Mouse (Mus musculus): ENCODE results near the gene Gnat1. TPM values are rescaled to one million over a fixed set of nuclear protein-coding genes. Genes with fewer than 3 reads are reported as not detected.

Gene Gnat1
- polyA plus RNA-seq, 1 experiment from 2014 or later = 2.0 TPM

GRCm38 (mm10) chr9:107626158-107626843 lies 53.2 kb downstream of the Gnat1 start:
- WGBS = 23% methylated on average over 15 of the region's 15 CpGs
- peak; percentile 79 for DNase-seq

GRCm38 (mm10) chr9:107625351-107626128 lies 54.0 kb downstream of the Gnat1 start:
- H3K4me3 ChIP-seq (replicated peaks; ENCODE audit: low read depth, low read length) = no peak overlapping the region
- peak overlapping the region; percentile 85; the same call in 1 of the 2 replicates for H3K4me2 ChIP-seq (ENCODE audit: low read length)
- peak overlapping the region; percentile 56 for H3K9ac ChIP-seq (replicated peaks; ENCODE audit: low read length)
- peaks cover 20% of the 10 kb centered on the region for H3K36me3 ChIP-seq (ENCODE audit: control insufficient read depth, insufficient read depth, low read length)
- H3K4me1 ChIP-seq (ENCODE audit: control insufficient read depth, insufficient read depth, low read length) = peaks cover 53% of the 10 kb centered on the region
- WGBS = 88% methylated on average over 12 of the region's 12 CpGs
- no peaks in the 10 kb centered on the region for H3K9me3 ChIP-seq (ENCODE audit: control insufficient read depth, low read length)
- peak overlapping the region; percentile 99 for H3K27ac ChIP-seq (replicated peaks; ENCODE audit: low read depth, low read length)
- DNase-seq = no peak
- ATAC-seq (ENCODE audit: low FRiP score, low TSS enrichment) = no peak
- no peaks in the 10 kb centered on the region for H3K27me3 ChIP-seq (ENCODE audit: control insufficient read depth, insufficient read depth, low read length)

More at GRCm38 (mm10) chr9:107626158-107626843, 53.2 kb downstream of the Gnat1 start:
- Histone ChIP-seq H3K4me2 (ENCODE audit: low read length) (peak overlapping the region; percentile 85), H3K27ac (replicated peaks; ENCODE audit: low read depth, low read length) (peak overlapping the region; percentile 99), H3K36me3 (ENCODE audit: control insufficient read depth, insufficient read depth, low read length) (peaks cover 19% of the 10 kb centered on the region), H3K27me3 (ENCODE audit: control insufficient read depth, insufficient read depth, low read length) (no peaks in the 10 kb centered on the region), H3K9me3 (ENCODE audit: control insufficient read depth, low read length) (no peaks in the 10 kb centered on the region), H3K9ac (replicated peaks; ENCODE audit: low read length) (peak overlapping the region; percentile 56), H3K4me1 (ENCODE audit: control insufficient read depth, insufficient read depth, low read length) (peaks cover 61% of the 10 kb centered on the region), H3K4me3 (replicated peaks; ENCODE audit: low read depth, low read length) (peak overlapping the region; percentile 20)
- peak; percentile 7 for ATAC-seq (ENCODE audit: low FRiP score, low TSS enrichment)

GRCm38 (mm10) chr9:107624951-107625350 lies 54.6 kb downstream of the Gnat1 start:
- DNase-seq (no peak), ATAC-seq (ENCODE audit: low FRiP score, low TSS enrichment) (no peak)
- WGBS = 70% methylated on average over 3 of the region's 3 CpGs
- H3K9ac ChIP-seq (replicated peaks; ENCODE audit: low read length) = no peak overlapping the region
- H3K4me2 ChIP-seq (ENCODE audit: low read length) = no peak overlapping the region
- peaks cover 47% of the 10 kb centered on the region for H3K4me1 ChIP-seq (ENCODE audit: control insufficient read depth, insufficient read depth, low read length)
- H3K9me3 ChIP-seq (ENCODE audit: control insufficient read depth, low read length) = no peaks in the 10 kb centered on the region
- H3K4me3 ChIP-seq (replicated peaks; ENCODE audit: low read depth, low read length) = no peak overlapping the region
- H3K36me3 ChIP-seq (ENCODE audit: control insufficient read depth, insufficient read depth, low read length) = peaks cover 26% of the 10 kb centered on the region
- 0 out of 2 replicates have a peak overlapping the region, but pooled peaks have one; percentile 99 for H3K27ac ChIP-seq (replicated peaks; ENCODE audit: low read depth, low read length)
- H3K27me3 ChIP-seq (ENCODE audit: control insufficient read depth, insufficient read depth, low read length) = no peaks in the 10 kb centered on the region

GRCm38 (mm10) chr9:107624539-107624938 lies 55.0 kb downstream of the Gnat1 start:
- no peak overlapping the region for H3K9ac ChIP-seq (replicated peaks; ENCODE audit: low read length)

More at GRCm38 (mm10) chr9:107624539-107624938, 55.0 kb downstream of the Gnat1 start:
- Histone ChIP-seq H3K4me3 (replicated peaks; ENCODE audit: low read depth, low read length) (no peak overlapping the region), H3K27ac (replicated peaks; ENCODE audit: low read depth, low read length) (peak overlapping the region; percentile 99; the same call in 1 of the 2 replicates), H3K27me3 (ENCODE audit: control insufficient read depth, insufficient read depth, low read length) (no peaks in the 10 kb centered on the region), H3K4me2 (ENCODE audit: low read length) (no peak overlapping the region), H3K4me1 (ENCODE audit: control insufficient read depth, insufficient read depth, low read length) (peaks cover 43% of the 10 kb centered on the region), H3K9me3 (ENCODE audit: control insufficient read depth, low read length) (no peaks in the 10 kb centered on the region), H3K36me3 (ENCODE audit: control insufficient read depth, insufficient read depth, low read length) (peaks cover 30% of the 10 kb centered on the region)
- ATAC-seq (ENCODE audit: low FRiP score, low TSS enrichment) (no peak), DNase-seq (no peak)
- WGBS = 66% methylated on average over 5 of the region's 5 CpGs

Other genes starting within 250 kb of the Gnat1 start
- gene Tmem115, start 145.8 kb downstream of the Gnat1 start, polyA plus RNA-seq (2014; fragmentation: Nextera tagmentation; extraction: Ambion mirVana) = 50.9 and 51.7 TPM in 2 replicates
- 35.1 and 49.6 TPM in 2 replicates for gene Cyb561d2, start 137.5 kb downstream of the Gnat1 start, polyA plus RNA-seq (2014; fragmentation: Nextera tagmentation; extraction: Ambion mirVana)
- 69.4 and 75.7 TPM in 2 replicates for gene Nprl2, start 137.5 kb downstream of the Gnat1 start, polyA plus RNA-seq (2014; fragmentation: Nextera tagmentation; extraction: Ambion mirVana)
- 2.2 and 2.5 TPM in 2 replicates for gene Zmynd10, start 132.4 kb downstream of the Gnat1 start, polyA plus RNA-seq (2014; fragmentation: Nextera tagmentation; extraction: Ambion mirVana)
- 35.5 and 40.4 TPM in 2 replicates for gene Rassf1, start 128.2 kb downstream of the Gnat1 start, polyA plus RNA-seq (2014; fragmentation: Nextera tagmentation; extraction: Ambion mirVana)
- 119 and 120 TPM in 2 replicates for gene Tusc2, start 116.5 kb downstream of the Gnat1 start, polyA plus RNA-seq (2014; fragmentation: Nextera tagmentation; extraction: Ambion mirVana)
- gene Hyal2, start 111.8 kb downstream of the Gnat1 start, polyA plus RNA-seq (2014; fragmentation: Nextera tagmentation; extraction: Ambion mirVana) = 86.8 and 97.7 TPM in 2 replicates
- 3.4 and 4.9 TPM in 2 replicates for gene Hyal1, start 102.8 kb downstream of the Gnat1 start, polyA plus RNA-seq (2014; fragmentation: Nextera tagmentation; extraction: Ambion mirVana)
- gene Naa80, start 100.8 kb downstream of the Gnat1 start, polyA plus RNA-seq (2014; fragmentation: Nextera tagmentation; extraction: Ambion mirVana) = 14.1 and 18.2 TPM in 2 replicates
- 0.89 and 1.4 TPM in 2 replicates for gene Hyal3, start 98.9 kb downstream of the Gnat1 start, polyA plus RNA-seq (2014; fragmentation: Nextera tagmentation; extraction: Ambion mirVana)
- 14.5 and 15.7 TPM in 2 replicates for gene Ifrd2, start 92.1 kb downstream of the Gnat1 start, polyA plus RNA-seq (2014; fragmentation: Nextera tagmentation; extraction: Ambion mirVana)
- gene Sema3b, start 70.5 kb downstream of the Gnat1 start, polyA plus RNA-seq (2014; fragmentation: Nextera tagmentation; extraction: Ambion mirVana) = 1.5 and 3.2 TPM in 2 replicates
- gene Gnai2, start 44.3 kb downstream of the Gnat1 start, polyA plus RNA-seq (2014; fragmentation: Nextera tagmentation; extraction: Ambion mirVana) = 284 and 326 TPM in 2 replicates
- gene Slc38a3, start 10.2 kb downstream of the Gnat1 start, polyA plus RNA-seq (2014; fragmentation: Nextera tagmentation; extraction: Ambion mirVana) = 20.4 and 31.9 TPM in 2 replicates
- gene Sema3f, start 30.8 kb upstream of the Gnat1 start, polyA plus RNA-seq (2014; fragmentation: Nextera tagmentation; extraction: Ambion mirVana) = 34.0 and 37.0 TPM in 2 replicates
- 190 and 241 TPM in 2 replicates for gene Rbm5, start 91.3 kb upstream of the Gnat1 start, polyA plus RNA-seq (2014; fragmentation: Nextera tagmentation; extraction: Ambion mirVana)
- 72.6 and 95.5 TPM in 2 replicates for gene Rbm6, start 193.5 kb upstream of the Gnat1 start, polyA plus RNA-seq (2014; fragmentation: Nextera tagmentation; extraction: Ambion mirVana)
- 21.8 and 25.5 TPM in 2 replicates for gene Mon1a, start 208.4 kb upstream of the Gnat1 start, polyA plus RNA-seq (2014; fragmentation: Nextera tagmentation; extraction: Ambion mirVana)
- 0.58 and 0.82 TPM in 2 replicates for gene Mst1r, start 227.2 kb upstream of the Gnat1 start, polyA plus RNA-seq (2014; fragmentation: Nextera tagmentation; extraction: Ambion mirVana)
- not detected in 2 replicates for gene Actl11, start 248.8 kb upstream of the Gnat1 start, polyA plus RNA-seq (2014; fragmentation: Nextera tagmentation; extraction: Ambion mirVana)

All from midbrain, embryonic 14.5 days (tissue).